Mouse (Mus musculus) kidney, postnatal 10 days (tissue): ENCODE measurements around the gene Reep3.

ENCODE experiments used
- DNase-seq: peaks from one replicate; pipeline ENCODE4 v3.0.0; 2021; ENCODE audit warnings: mixed read lengths

Reep3 gene

DNA sequence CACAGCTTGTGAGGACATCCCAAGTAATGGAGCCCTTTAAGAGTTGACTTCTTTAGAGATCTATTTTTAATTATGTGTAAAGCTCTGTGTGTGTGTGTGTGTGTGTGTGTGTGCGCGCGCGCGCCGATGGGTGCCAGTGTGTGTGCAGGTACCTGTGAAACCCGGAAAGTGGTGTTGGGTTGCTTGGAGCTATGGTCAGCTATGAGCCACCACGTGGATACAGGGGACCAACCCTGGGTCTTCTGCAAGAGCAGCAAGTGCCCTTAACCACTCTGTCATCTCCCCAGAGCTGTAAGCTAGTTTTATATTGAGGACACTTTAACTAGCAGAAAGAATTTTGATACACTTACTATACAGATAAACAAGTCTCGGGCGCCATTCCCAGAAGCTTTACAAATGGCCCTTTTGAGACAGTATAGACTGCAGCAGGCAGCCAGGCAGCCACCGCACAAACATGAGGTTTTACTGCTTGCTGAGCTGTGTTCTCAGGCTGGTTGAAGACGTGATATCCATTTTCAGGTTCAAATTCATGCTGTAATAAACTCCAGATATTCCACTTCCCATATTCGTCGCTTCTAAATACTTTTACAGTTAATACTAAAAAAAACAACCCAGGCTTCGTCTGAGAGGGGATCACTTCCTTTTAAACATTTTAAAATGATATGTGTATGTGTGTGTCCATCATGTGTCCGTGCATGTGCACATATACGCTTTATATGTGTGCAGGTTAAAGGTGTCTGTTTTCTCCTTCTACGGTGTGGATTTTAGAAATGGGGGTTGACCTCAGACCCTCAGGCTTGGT lies 15.3 kb downstream of the Reep3 start:
- no peak for DNase-seq

DNA sequence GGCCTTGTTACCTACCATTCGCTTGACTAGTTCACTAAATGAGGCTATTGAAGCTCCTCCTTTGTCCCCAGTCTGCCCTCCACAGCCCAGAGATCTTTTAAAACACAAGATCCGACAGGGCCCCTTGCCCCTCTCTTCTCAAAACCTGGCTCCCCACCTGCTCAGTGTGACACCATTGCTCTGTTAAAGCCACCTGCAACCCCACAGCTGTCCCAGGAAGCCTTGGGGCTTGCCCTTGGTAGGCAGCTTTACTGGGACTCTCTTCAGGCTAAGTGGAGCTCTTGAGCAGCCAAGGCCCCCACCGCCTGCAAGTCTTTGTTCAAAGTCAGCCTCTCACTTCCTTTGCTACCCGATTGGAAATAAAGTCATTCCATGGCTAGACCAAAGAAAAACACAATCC lies 17.7 kb downstream of the Reep3 start:
- DNase-seq, result no peak

DNA sequence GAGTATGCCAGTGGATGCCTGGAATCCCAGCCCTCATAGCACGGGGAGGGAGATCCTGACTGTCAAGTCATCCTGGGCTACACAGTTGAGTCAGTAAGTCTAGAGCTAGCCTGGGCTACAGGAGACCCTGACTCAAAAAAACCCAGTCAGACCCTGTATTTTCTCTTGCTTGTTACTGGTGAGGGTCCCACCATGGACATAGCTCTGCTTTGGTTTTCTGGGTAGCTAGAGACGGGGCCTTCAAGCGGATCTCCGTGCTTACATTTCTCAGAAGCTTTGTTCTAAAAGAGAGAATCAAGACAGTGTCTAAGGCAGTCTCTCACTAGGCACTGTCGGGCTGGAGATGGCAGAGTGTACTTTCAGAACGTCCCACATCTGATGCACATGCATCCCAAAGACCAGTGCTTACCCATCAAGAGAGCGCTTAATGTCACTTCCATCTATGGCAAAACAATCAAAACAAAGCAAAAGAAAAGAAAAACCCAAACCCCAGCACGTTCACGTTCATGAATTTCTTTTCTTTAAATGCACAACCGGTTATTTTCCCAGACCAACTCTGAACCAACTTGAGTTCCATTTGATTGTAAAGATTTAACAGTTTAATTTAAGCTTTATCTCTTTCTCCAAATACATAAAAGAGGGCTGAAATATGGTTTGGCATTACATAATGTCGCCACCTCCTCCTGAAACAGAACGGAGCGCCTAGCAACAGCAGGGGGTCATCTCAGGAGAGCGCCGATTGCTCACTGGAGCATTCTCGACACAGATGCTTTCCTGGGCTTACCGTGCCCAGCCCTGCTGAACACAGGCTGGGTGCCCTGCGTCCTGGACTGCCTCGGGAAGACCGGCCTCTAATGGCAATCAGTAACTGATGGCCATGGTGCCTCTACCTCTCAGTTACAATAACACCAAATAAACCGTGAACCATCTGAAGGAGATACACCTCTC lies 20.5 kb downstream of the Reep3 start:
- DNase-seq, result peak; percentile 54

DNA sequence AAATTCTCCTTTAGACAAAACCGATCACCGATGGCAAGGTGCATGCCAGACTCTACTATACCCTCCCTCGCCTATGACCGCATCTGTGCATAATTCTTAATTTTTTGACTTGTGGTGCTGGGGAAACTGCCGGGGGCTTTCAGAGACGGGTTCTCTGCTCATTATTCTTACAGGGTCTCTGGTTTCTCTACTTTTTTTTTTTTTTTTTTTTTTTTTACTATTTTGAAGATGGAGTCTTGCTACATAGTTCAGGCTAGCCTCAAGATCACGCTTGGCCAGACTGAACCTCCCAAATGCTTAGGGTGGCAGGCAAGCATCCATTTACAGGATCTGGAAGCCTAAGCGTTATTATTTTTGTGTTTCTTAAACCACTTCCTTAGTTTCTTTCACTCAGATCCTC lies 23.2 kb downstream of the Reep3 start:
- no peak for DNase-seq

DNA sequence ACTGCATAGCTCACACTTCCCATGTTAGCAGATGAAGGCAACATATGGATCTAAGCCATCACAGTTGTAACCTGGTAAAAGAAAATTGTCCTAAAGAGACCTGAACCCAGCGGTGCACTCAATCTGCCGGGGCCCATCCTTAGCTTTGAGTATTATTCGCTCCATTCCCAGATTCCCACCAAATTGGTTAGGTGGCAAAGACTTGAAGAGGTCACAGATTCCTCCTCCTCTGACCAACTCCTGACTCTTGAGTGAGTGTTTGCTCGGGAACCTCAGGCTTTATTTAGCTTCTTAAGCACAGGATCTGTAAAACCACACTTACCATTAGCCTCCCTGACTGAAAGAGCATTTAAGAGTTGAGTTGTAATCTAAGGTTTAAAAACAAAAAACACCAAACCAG lies 24.1 kb downstream of the Reep3 start:
- no peak for DNase-seq

DNA sequence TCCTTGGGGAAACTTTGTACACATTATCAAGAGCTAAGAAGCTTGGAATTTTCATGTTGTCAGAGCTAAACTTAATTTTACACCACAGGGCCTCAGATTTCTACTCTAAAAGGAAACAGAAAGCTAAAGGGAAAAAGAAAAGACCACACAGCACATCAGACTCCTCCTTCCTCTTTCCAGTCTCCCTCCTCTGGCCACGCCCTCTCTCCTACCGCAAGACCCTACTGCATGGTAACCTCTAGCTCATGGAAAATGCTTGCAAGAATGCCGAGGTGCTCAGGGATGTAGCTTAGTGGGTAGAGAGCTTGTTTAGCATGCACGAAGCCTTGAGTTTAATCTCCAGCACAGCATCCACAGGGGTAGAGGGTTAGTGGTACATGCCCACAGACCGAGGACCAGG lies 24.9 kb downstream of the Reep3 start:
- DNase-seq, result no peak

DNA sequence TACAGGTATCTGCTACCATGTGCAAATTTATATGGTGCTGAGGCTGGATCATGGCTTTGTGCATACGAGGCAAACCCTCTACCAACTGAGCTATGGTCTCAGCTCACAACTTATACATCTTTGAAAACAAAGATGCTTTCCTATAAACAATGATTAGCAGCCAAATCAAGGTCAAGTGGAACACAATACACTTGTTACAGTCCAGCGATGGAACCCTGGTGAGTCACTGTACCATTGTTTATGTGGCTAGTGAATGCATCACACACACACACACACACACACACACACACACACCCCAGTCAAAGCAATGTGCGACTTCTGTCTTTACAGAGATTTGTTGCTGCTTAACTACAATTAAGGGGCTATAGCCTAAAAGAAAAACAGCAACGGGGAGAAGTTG lies 25.4 kb downstream of the Reep3 start:
- DNase-seq, result no peak

DNA sequence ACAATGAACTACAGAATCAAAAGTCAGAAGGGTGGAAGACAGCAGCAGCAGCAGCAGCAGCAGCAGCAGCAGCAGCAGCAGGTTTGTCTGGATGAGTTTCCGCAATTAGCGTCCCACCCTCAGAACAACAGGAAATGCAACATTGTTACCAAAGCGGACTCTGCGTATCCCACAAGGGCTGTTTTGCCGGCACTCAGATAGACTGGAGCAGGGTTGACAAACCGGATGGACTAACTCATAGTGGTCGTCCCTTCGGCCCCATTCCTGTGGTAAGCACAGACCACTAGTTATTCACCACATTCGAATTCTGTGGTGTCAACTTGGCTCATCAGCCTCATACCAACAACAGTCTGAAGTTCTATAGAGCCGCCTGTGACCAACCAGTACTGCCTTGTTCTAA lies 27.7 kb downstream of the Reep3 start:
- peak; percentile 34 for DNase-seq

DNA sequence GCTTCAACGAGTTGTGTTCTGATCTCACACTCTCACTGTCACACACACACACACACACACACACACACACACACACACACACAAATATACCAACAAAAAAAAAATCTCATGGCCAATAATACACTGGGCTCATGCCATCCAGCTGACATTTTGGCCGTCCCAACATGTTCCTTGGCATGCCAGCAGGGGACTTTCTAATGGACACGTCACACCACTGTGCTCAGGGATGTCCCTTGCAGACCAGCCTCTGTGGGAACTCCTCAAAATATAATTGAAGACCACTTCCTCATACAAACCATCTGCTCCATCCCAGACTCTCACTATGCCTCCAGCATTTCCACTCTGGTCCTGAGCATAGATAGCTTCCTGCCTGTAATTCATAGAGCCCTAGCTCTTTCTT lies 30.3 kb downstream of the Reep3 start:
- no peak for DNase-seq

DNA sequence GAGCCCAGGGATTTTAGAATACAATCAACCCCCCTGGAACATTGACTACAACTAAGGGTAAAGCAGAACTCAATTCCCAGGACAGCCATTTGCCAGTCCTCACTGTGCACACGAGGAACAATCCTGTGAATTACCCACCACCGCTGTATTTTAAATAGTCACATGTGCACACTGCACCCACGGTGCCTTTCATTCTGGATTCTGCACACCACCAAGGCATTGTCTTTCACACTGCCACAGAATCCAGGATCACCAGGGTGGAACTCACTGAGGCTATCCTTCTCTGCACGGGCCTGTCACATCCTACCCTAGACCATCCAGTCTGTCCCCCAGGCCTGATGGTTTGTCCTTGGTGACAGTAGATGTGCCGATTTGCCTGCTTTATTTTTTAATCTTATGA lies 30.8 kb downstream of the Reep3 start:
- no peak for DNase-seq

DNA sequence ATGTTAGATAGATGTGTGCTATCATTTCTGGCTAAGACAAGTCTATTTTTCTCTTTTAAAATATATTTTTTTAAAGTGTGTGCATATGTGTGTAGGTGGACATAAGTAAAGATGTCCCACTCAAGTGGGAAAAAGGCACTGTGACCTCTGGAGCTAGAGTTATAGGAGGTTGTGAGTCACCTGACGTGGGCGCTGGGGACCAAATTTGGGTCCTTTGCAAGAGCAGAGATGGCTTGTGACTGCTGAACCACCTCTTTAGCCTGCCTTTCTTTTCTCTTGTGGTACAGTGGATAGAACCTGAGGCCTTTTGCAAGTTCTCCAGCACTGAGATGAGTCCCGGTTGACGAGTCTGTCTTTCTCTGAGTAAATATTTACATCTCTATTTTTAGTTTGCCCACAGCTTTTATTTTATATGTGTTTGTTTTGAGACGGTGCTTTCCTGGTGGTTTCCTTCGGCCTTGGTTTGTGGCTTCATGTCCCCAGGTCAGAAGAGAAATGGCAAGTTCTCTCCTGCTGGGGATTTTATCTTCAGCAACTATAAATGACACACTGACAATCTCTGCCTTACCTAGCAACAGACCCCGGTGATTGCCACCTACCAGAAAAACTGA lies 31.4 kb downstream of the Reep3 start:
- no peak for DNase-seq

DNA sequence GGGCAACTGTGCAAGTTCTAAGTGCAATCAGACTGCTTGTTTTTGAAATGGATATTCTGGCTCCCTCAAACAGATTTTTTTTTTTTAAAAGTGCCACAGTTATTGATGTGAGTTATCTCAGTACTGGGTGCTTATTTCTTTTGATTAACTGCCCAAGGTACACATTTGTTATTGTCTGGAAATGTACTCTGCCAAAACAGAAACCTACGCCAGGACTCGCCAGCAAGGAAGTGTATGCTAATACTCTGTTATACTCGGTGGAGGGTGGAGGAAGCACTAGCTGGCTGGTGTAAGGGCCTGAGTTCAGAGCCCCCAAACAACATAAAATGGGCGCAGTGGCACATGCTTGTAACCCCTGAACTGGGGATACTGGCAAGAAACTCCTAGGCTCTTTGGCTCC lies 34.9 kb downstream of the Reep3 start:
- DNase-seq, result no peak

DNA sequence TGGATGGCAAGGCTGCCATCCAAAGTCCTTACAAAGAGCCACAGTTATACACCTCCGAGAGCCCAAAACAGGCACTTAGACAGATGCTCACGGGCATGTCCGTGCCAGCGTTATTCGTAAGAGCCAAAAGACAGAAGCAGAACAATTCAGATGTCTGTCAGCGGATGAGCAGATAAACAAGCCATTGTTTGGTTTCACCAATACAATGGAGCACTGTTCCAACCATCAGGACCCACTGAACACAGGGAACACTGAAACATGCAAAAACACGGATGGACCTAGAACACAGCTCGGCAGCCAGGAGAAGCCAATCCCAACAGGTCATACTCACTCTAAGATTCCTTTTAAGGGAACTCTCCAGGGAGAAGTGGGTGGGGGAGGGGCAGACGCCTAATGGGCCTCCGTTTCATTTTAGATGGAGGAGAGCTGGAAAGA lies 35.4 kb downstream of the Reep3 start:
- DNase-seq, result no peak

DNA sequence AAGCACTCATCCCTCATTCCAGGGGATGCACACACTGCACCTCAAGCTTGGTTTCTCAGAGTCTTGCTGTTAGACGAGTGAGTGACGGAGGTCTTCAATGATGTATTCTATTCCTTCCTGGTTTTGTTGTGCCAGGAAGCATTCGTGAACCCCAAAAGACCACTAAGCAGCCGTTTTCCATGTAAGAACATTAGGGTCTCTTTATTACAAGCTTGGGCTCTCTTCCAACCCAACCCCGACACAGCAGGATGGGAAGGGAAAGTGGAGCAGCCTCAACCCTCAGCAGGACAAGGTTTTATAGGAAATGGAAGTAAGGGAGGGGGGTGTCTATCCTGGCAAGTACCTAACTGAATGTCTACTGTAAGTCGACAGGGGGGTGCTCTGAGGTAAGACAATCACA lies 38.0 kb downstream of the Reep3 start:
- no peak for DNase-seq

DNA sequence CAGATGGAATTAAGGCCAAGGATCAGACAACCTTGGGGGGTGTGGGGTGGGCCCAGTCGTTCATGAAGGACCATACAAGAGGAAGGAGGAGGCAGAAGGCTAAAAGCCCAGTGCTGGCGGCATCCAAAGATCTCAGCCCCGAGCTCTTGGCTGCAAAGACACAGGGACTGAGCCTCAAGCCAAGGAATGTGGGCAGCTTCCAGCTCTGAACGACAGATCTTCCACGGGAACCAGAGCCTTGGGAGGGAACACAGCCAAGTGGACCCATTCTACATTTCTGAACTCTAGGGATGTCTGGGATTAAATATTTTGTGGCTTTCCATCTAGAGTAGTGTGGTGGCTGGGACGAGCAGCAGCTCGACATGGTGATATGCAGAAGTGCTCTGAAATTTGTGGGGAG lies 38.4 kb downstream of the Reep3 start:
- peak; percentile 46 for DNase-seq

DNA sequence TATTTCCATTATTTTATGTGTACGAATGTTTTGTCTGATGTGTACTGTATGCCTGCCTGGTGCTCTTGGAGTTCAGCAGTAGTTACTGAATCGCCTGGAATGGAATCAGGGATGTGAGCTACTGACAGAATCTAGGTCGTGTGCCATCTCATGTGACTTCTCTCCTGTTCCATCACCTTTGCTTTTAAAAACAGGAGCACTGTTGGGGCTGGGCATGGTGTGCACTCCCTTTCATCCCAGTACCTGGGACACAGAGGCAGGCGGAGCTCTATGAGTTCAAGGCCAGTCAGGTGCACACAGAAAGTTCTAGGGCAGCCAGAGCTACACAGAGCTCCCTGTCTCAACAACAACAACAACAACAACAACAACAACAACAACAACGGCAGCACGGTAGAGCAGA lies 39.0 kb downstream of the Reep3 start:
- no peak for DNase-seq

DNA sequence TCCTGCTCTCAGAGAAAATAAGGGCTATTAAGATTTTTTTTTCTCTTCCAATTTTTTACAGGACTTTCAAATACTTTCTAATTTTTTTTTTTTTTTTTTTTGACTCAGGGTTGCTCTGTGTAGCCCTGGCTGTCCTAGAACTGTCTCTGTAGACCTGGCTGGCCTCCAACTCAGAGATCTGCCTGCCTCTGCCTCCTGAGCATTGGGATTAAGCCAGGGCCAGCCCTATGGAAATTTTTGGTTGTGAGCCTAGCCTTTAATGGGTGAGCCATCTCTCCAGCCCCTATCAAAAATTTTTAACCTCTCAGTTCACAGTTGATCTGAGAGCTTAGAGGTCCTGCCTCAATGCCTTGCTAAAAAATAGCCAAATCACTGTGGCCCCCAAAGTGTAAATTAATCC lies 39.5 kb downstream of the Reep3 start:
- no peak for DNase-seq

DNA sequence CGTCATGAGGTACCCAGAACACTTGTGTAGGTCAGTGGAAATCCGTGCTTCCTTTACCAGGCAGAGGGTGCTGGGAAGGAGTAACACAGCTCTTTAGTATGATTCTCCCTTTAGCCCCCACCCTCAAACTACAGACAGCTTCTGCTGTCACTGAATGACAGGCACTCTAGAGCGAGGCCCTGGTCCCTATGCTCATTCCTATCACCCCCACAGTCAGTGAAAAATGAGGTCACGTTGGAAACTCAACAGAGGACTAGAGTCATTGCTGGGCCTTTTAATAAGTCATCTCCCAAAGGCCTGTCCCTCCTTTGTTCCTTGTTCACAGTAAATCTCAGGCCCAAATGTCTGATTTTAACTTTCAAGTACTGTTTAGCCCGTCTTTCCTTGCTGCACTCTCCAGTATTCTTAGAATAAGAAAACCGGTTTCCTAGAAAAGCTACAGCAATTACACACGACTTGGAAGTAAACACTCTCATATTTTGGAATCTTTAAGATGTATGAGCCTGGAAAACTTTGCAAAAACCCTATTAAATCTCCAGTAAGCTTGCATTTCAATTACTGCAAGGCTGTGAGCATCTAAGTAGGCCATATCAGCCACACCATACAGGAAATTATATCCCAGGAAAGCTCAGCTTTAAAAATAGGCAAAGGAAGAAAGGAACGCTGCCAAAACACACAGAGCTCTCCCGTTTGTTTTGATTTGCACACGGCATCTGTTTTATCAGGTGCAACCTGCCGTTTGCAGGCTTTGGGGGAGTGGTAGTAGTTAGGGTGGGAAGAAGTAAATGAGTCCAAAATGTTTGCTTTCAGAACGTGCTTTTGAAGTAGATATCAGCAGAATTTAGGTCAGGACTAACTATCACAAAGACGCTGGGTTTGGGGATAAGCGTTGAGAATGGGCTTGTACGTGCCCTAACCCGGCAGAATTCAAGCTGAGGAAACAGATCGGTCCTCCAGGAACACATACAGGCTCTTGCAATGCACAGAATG lies 40.6 kb downstream of the Reep3 start:
- no peak for DNase-seq

DNA sequence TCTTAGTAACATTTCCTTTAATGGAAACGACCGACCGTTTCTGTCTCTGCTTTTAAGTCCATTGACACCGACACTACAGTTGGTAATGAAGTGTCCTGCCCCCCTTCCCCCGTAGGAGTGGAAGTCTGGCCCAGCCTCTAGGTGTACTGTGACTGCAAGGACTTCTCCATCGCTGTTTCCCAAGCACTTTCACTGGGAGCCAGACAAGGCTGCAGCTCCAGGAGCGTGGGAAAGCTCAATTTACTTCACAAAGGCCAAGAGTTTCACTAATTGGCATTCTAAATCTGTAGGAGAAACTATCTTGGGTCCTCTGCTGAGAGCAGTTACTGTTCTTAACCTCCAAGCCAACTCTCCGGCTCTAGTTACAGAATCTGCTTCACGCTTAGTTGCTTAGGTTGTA lies 43.3 kb downstream of the Reep3 start:
- DNase-seq, result no peak

DNA sequence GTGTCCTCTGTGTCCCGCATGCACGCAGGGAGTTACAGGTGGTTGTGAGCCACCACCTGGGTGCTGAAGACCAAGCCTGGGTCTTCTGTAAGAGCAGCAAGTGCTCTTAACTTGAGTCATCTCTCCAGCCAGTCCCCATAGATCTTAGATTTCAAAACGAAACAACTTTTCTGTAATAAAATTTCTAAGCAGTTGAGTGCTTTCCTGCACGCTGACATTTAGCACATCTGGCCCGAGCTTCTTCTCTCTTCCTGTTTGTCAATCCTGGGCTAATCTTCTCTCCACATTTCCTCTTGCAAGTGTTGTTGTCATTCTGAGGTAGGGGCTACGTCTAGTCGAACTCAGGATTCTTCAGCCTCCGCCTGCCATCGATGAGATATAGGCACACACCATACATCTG lies 44.3 kb downstream of the Reep3 start:
- DNase-seq, result no peak

DNA sequence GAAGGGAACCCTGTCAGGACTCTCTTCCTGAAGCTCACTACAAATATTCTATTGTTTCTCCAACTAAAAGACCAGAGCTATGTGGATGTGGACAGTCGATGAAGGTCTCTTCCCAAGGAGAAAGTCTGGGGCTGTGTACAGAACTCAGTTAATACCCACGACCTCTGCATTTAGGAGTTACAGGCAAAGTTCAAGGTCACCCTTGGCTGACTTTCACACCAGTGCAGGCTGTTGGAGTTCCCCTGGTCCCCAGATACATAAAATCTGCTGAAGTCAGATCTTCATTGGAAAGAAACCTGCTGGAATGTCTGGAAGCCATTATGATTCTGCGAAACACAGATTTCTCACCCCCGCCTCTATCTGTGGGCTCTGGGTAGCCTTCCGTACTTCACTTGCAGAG lies 45.3 kb downstream of the Reep3 start:
- no peak for DNase-seq

DNA sequence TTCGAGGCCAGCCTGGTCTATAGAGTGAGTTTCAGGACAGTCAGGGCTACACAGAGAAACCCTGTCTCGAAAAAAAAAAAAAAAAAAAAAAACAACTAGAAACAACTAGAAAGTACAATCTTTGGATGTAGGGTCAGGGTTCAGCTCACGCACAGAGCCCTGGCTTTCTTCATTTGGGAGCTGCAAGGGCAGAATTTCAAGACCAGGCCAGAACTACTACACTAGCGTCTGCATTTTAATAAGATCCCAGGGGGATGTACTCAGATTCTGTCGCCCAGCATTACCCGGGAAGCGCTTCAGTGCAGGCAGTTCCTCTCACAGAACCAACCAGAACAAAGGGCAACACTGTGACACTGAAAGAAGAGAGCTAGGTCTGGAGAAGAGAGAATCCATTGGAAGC lies 46.0 kb downstream of the Reep3 start:
- DNase-seq, result no peak
